Mouse (Mus musculus) MEL (cell line): ENCODE results near the gene Pnkp.

Experiments
- CHD2 ChIP-seq: IDR thresholded peaks from 2 replicates; pipeline ENCODE4 v1.6.1; 2011; ENCODE audit warnings: low read length, improper control_type of control experiment
- CTCF ChIP-seq, 3 experiments: IDR thresholded peaks in 2 of 3; conservative IDR thresholded peaks in 1 of 3; 2 replicates each; pipeline ENCODE4 v1.5.1; 2011 to 2012; ENCODE audit warnings: low read length in 3 of 3, low read depth in 2 of 3, mild to moderate bottlenecking in 2 of 3, improper control_type of control experiment in 1 of 3, inconsistent platforms in 1 of 3, mixed read lengths in 1 of 3, moderate library complexity in 1 of 3; ENCODE audit not compliant: control insufficient read depth in 1 of 3, insufficient read depth in 1 of 3, poor library complexity in 1 of 3, severe bottlenecking in 1 of 3
- E2F4 ChIP-seq: IDR thresholded peaks from 2 replicates; pipeline ENCODE4 v1.6.1; 2011; ENCODE audit warnings: low read depth, low read length, improper control_type of control experiment, borderline replicate concordance
- EP300 ChIP-seq, 2 experiments: IDR thresholded peaks; 2 replicates each; pipeline ENCODE4 v1.6.1; 2011; ENCODE audit warnings: improper control_type of control experiment in 2 of 2, low read length in 2 of 2, low read depth in 1 of 2, mild to moderate bottlenecking in 1 of 2
- ETS1 ChIP-seq: IDR thresholded peaks from 2 replicates; pipeline ENCODE4 v1.6.1; 2012; ENCODE audit warnings: low read depth, mild to moderate bottlenecking, inconsistent platforms, low read length, improper control_type of control experiment, moderate library complexity
- GATA1 ChIP-seq: IDR thresholded peaks from 2 replicates; pipeline ENCODE4 v1.6.1; 2011; ENCODE audit warnings: low read depth, low read length, improper control_type of control experiment
- RCOR1 ChIP-seq: IDR thresholded peaks from 2 replicates; pipeline ENCODE4 v1.6.1; 2012; ENCODE audit warnings: low read depth, mild to moderate bottlenecking, inconsistent platforms, low read length, improper control_type of control experiment
- SIN3A ChIP-seq: IDR thresholded peaks from 2 replicates; pipeline ENCODE4 v1.6.1; 2012; ENCODE audit warnings: low read length, improper control_type of control experiment, inconsistent platforms
- SMC3 ChIP-seq: IDR thresholded peaks from 2 replicates; pipeline ENCODE4 v1.6.1; 2011; ENCODE audit warnings: low read depth, low read length, improper control_type of control experiment
- USF1 ChIP-seq: IDR thresholded peaks from 2 replicates; pipeline ENCODE4 v1.6.1; 2014; ENCODE audit warnings: low read depth, mild to moderate bottlenecking, inconsistent platforms, low read length, improper control_type of control experiment, moderate library complexity
- ZKSCAN1 ChIP-seq: IDR thresholded peaks from 2 replicates; pipeline ENCODE4 v1.6.1; 2012; ENCODE audit warnings: low read depth, mild to moderate bottlenecking, inconsistent platforms, low read length, improper control_type of control experiment, moderate library complexity

GRCm38 (mm10) chr7:44863210-44863609 is 6.3 kb downstream of the Pnkp start:
- TF ChIP-seq USF1 (no peak), SIN3A (no peak), E2F4 (no peak), GATA1 (no peak), CTCF (IDR thresholded peaks at IDR 0.05 in 2 of 3, conservative IDR thresholded peaks at IDR 0.05 in 1 of 3; ENCODE audit: control insufficient read depth in 1 of 3, insufficient read depth in 1 of 3, low read depth in 2 of 3, low read length in 3 of 3, poor library complexity in 1 of 3, severe bottlenecking in 1 of 3) (no peak), SMC3 (no peak), RCOR1 (no peak), ZKSCAN1 (no peak), EP300 (IDR thresholded peaks at IDR 0.05; ENCODE audit: low read depth in 1 of 2, low read length in 2 of 2) (no peak), ETS1 (no peak), CHD2 (no peak)
